Mouse (Mus musculus): Measurements from ENCODE around the gene Tmem120a. TPM values are rescaled to one million over a fixed set of nuclear protein-coding genes. Genes with fewer than 3 reads are reported as not detected.

Tmem120a gene
- total RNA-seq, 2 experiments from 2014 or later, result 44.4 to 47.0 TPM

DNA sequence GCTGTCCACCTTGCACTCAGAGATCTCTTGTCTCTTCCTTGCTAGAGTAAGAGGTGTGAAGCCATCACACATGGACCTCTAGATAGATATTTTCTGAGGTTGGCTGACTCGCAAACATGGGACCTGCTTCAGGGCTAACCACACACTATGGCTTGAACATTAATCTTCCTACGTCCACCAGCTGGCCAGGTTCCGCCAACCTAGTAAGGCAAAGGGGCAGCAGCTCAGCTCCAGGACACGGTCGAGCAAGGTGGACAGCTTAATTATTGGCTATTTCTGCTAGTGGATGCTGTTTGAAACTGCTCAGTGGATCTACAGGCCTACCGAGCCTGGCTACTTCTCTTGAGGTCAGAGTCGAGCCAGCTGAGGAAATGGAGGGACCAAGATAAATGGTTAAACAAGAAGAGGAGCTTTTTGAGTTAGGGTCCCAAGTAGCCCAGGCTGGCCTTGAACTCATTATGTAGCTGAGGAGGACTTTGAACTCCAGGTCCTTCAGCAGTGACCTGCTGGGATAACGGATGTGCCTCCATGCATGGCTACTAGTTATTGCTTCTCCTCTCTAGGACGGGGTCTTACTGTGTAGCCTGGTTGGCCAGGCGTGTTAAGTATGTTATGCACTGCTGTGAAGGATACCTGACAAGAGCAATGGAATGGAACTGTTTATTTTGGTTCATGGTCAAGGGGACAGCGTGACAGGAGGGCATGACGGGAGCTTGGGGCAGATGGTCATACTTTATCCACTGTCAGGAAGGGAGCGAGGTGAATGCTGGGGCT, 32.5 kb downstream of the Tmem120a start:
- DNase-seq, result no peak
- intact Hi-C loops (cut with DNase I), result no loop called here

DNA sequence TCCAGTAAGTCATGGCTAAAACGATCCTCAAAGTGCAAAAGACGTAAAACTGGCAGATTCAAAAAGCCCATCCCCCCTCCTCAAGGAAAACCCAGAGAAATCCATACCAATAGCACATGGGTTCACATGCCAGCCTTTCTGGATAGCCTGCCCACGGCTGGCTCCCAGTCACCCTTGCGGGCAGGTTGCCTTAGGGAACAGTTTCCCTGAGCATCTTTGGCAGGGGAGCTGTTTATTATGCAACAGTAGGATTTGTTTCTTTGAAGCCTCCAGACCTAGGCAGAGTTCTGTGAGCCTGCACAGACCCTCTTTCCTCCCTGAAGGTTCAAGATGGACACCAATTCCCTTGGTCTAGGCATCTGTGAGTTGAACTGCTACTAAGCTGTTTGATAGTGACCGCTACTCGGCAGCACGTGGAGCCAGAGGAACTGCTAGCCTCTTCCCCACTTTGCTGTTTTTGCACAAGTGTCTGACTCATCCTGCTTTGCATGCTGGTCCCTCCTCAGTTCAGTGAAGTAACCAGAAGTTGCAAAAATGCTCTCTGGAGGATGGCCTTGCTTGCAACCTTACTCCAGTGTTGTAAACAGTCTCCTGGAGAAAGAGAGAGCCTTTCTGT, 33.5 kb downstream of the Tmem120a start:
- intact Hi-C loops (cut with DNase I), result no loop called here
- no peak for DNase-seq

DNA sequence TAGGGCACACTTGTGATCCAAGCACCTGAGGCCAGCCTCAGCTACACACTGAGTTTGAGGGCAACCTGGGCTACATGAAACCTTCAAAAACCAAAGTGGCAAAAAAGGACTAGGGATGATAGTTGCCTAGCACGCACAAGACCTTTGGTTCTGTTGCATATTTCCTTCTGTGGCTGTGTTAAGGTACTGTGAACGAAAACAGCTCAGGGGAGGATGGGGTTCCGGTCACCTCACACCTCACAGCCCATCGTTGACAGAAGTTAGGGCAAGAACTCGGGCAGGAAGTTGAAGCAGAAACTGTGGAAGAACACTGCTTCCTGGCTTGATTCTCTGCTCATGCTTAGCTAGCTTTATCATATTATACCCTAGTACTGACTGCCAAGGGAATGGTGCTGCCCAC, 34.5 kb downstream of the Tmem120a start:
- intact Hi-C loops (cut with DNase I), result no loop called here
- no peak for DNase-seq

DNA sequence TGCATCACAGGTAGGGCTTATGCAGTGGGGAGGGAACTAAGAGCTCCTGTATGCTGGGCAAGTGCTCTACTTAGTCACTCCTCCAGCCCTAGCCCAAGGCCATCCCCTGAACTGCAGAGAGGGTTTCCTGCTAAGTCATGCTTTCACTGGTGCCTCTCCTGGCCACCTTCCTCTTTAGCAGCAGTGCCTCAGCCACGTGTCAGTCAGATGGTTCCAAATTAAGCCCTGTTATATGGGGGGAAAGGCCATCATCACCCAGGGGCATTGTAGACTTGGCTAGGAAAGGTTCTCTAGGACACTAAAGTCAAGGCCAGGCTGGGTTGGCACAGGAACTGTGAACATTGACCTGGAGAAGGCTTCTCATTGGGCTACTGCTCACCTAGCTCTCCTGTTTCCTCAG, 36.4 kb downstream of the Tmem120a start:
- DNase-seq, result no peak
- intact Hi-C loops (cut with DNase I), result no loop called here

DNA sequence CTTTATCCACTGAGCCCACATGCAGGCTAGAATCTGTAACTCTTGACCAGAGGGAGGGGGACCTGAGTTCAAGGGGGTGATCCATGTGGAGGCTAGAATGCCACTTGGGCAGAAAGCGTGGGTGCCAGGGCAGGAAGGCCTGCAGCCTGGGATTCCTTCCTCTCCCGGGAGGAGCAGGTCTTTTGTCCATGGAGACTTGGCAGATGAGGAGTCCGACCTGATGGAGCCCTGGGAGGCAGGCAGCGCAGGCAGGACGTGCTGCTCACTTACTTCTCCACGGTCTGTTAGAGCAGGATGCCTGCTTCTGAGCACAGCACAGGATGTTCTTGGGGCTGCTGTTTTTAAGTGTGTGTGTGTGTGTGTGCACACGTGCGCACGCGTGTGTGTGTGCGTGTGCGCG, 37.2 kb downstream of the Tmem120a start:
- intact Hi-C loops (cut with DNase I), result no loop called here
- DNase-seq, result no peak

DNA sequence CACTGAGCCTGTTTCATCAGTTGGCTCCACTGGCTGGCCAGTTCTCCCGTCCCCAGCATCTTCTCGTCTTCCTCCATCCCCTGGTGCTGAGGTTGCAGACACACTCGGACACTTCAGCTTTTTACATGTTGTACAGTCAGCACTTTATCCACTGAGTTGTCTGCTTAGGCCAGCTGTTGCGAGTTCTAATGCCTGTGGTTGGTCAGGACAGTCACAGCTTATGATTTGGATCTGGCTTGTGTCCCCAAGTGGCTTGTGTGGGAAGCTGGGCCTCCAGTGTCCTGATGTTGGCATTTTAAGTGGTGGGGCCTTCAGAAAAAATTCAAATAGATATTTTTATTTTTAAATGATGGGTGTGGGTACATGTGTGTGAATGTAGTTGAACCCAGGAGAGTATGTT, 38.9 kb downstream of the Tmem120a start:
- intact Hi-C loops (cut with DNase I), result no loop called here
- no peak for DNase-seq

DNA sequence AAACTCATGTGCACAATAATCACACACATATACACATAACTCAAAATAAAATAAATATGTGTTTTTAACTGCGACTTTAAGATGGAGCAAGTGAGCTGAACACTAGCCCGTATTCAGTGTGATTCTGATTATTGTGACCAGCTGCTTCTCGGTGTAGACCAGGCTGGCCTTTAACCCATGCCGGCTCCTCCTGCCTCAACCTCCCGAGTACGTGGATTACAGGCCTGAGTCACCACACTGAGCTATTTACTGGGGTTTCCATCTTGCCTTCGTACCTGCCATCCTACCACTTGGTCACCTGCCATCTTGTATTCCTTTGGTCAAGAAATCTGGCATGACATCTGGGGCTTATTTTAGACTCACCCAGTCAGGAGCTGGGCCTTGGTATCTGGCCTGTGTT, 40.8 kb downstream of the Tmem120a start:
- intact Hi-C loops (cut with DNase I), result no loop called here
- no peak for DNase-seq

DNA sequence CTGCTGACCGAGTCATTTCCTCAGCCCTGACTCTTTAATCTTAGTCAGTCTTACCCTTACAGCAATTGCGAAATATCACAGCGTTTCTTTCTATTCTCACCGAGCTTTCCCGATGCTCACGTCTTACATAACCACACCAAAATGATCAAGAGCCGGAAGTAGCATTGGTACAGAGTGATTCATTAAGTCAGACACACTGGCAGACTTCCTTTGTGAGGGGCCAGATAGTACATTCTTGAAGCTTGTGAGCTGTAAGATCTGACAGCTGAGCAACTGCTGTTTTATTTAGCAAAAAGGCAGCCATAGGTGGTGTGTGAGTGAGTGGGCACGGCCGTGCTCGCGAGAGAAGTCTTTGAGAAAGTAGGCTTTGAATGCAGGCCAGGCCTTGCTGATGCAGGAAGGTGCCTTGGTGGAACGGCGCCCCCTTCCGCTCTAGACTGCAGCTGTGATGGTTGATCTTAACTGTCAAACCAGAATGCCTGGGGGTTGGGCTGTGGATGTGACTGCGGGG, 41.5 kb downstream of the Tmem120a start:
- no peak for DNase-seq
- intact Hi-C loops (cut with DNase I), result no loop called here

DNA sequence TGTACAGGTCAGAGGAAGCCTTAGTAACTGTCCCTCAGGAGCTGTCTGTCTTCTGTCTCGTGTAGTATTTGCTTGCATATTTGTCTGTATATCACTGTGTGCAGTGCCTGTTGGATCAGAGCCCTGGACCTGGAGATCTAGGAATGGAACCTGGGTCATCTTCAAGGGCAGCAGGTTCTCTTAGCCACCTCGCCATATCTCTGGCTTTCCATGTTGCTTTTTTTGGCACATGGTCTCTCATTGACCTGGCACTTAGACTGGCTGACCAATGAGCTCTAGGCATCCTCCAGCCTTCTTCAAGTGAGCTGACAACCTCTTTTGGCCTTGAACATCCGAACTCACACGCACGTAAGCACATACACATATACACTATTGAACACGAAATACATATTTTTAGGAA, 42.1 kb downstream of the Tmem120a start:
- intact Hi-C loops (cut with DNase I), result no loop called here
- no peak for DNase-seq

DNA sequence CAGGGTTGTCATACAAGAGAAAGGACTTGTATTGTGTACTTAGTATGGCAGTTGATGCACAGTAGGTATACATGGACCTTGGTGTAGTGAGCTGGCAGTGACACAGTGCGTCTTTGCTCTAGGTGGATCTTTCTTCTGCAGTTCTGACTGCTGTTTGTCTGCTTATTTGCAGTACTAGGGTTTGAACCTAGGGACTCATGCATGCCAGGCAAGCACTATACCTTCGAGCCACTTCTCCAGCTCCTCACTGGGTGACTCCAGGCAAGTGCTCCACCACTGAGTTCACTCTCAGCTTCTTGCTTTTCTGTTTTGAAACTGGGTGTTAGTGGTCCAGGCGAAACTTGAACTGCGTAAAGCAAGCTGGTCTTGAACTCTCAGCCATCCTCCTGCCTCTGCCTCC, 42.6 kb downstream of the Tmem120a start:
- intact Hi-C loops (cut with DNase I), result no loop called here
- no peak for DNase-seq

DNA sequence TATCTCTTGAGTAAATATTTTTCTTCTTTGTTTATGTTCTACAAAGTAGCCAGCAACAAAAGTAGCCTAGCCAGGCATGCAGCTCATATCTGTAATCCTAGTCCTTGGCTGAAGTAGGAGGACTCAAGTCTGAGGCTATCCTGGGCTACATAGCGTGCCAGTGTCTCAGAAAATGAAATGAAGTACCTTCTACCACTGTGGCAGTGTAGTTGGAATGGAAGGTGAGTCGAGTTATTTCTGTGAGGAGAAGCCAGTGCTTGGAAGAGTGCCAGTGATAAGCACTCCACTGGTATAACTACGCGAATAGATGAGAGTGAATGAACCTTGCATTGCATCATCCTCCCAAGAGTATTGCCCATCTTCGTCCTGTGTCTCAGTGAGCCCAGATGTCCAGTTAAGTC, 46.5 kb downstream of the Tmem120a start:
- intact Hi-C loops (cut with DNase I), result no loop called here
- no peak for DNase-seq

DNA sequence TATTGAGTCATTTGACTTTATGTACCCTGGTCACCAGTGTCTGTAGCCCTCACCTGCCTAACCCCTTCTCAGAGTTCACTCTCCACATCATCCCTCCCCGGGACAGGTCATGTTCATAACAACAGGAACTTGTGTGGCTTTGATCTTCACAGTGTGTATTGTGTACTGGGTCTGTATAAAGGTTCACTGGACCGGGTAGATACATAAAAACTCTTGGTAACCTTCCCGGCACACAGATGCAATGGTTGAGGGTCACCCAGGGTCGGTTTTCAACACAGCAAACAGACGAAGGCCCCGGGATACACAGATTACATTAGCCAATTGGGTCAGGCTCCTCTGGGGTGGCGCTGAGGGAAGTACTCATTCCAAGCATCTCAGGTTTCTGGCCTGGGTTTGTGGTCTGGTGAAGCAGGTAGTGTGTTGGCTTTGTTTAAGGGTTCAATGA, 48.9 kb downstream of the Tmem120a start:
- DNase-seq, result no peak
- intact Hi-C loops (cut with DNase I), result no loop called here

DNA sequence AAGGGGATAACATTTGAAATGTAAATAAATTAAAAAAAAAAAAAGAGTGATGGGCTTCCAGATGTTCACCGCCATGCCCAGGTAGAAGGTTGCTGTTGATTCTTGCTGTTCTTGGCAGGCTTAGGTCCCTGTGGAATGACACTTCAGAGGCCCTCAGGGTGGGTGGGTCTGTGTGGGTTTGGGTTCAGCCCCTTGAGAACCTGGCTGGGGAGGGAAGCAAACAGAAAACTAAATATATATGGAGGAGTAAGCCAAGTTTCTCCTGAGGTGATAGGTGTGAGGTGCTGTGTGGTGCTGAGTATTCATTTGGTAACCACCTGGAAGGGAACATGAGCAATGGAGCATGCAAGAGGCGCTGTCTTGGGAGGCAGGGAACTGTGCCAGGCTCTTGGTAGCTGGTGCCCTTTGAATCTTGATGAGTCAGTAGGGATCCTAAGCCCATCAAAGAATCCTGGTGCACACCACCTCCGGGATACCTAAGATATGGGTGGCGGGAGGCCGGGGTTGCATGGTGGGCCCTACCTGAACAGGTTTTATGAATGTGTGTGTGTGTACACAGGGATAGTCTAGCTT, 50.9 kb downstream of the Tmem120a start:
- intact Hi-C loops (cut with DNase I), result no loop called here
- DNase-seq, result no peak

DNA sequence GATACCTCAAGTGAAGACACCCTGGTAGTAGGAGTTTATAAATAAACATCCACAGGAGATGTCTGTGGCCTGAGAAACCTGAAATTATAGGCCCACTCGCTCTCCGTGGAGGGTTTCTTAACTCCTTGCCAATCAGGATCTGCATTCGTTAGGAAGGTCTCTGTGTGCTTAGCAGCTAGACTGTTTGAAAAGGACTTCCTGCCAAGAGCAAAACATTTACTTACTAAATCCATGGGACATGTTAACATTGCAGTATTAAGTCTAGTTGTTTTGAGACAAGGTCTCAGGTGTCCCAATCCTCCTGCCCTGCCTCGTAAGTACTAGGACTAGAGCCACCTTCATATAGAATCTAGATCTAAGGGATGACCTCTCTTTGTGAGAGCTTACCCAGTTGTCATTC, 53.0 kb downstream of the Tmem120a start:
- DNase-seq, result no peak
- intact Hi-C loops (cut with DNase I), result no loop called here

DNA sequence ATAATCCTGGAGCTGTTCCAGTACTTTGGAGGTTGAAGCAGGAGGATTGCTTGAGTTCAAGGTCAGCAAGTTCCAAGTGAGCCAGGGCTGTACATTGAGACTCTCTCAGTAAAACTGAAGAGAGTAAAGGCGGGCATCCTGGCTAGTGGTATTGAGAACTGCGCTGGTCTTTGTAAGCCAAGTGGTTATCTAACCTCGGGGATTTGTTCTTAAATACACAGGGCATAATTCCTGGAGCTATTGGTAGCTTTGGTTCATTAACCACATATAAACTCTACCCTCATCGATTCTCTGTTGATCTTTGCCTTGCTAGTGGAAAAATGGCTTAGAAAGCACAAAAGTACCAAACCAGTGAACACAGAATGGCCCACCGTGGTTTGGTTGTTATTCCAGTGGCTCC, 53.8 kb downstream of the Tmem120a start:
- intact Hi-C loops (cut with DNase I), result no loop called here

More for the DNA sequence above, 53.8 kb downstream of the Tmem120a start:
- no peak for DNase-seq

Small RNA genes within 50 kb of the gene (microRNA-seq; reads per million reads assigned to microRNA genes)
- 1.5 reads per million for gene Mir7034

Other genes starting within 250 kb of the Tmem120a start
- gene Hip1, start 199.3 kb downstream of the Tmem120a start, total RNA-seq (2021), result 100 to 1,000 TPM in 1 of 2 experiments, 10 to 100 TPM in 1; 99.7 to 102 TPM
- not detected for gene Ccl26, start 180.9 kb downstream of the Tmem120a start, total RNA-seq (2021)
- gene Ccl24, start 171.4 kb downstream of the Tmem120a start, total RNA-seq (2021), result under 1 TPM in 1 of 2 experiments, not detected in 1; 0.52 TPM
- 10 to 100 TPM; 53.8 to 68.7 TPM for gene Rhbdd2, start 111.8 kb downstream of the Tmem120a start, total RNA-seq (2021)
- 10 to 100 TPM; 77.3 to 80.5 TPM for gene Por, start 74.4 kb downstream of the Tmem120a start, total RNA-seq (2021)
- not detected for gene Styxl1, start 33.9 kb upstream of the Tmem120a start, total RNA-seq (2021)
- 100 to 1,000 TPM; 359 to 370 TPM for gene Mdh2, start 34.0 kb upstream of the Tmem120a start, total RNA-seq (2021)
- gene Srrm3, start 62.4 kb upstream of the Tmem120a start, total RNA-seq (2021), result 10 to 100 TPM; 87.6 to 91.5 TPM
- gene Hspb1, start 143.5 kb upstream of the Tmem120a start, total RNA-seq (2021), result 1 to 10 TPM; 3.2 to 3.7 TPM
- 1,000 to 10,000 TPM; 1,399 to 1,485 TPM for gene Ywhag, start 190.2 kb upstream of the Tmem120a start, total RNA-seq (2021)
- gene Ssc4d, start 230.1 kb upstream of the Tmem120a start, total RNA-seq (2021), result 1 to 10 TPM; 2.0 to 2.7 TPM
- not detected for gene Zp3, start 235.7 kb upstream of the Tmem120a start, total RNA-seq (2021)

Measured in left cerebral cortex, postnatal 4 days (tissue).